Mouse (Mus musculus) heart, embryonic 16.5 days (tissue): ENCODE measurements at regions not wholly inside any gene's neighbourhood (a gene's known extent, or its start where the extent isn't known, plus 50 kb on each side); places are given as distances from the start of the nearest gene placed in this dataset.

Source experiments
- ATAC-seq: fragments of 200-750 bp; cut with Nextera tagmentation; replicated peaks from 2 replicates; pipeline ENCODE4 v1.8.0; 2017; ENCODE audit warnings: moderate number of reproducible peaks; ENCODE audit not compliant: insufficient read depth, low FRiP score; ENCODE audit errors: extremely low read depth
- H3K27ac ChIP-seq: fragments of 300-500 bp; sonication (generic); 2 replicates; pipeline ENCODE4 v1.5.1; 2014; ENCODE audit warnings: mild to moderate bottlenecking, low read length, control low read depth, moderate library complexity
- H3K27me3 ChIP-seq: fragments of 300-500 bp; sonication (generic); 2 replicates; pipeline ENCODE4 v1.6.1; 2014; ENCODE audit warnings: low read length, mixed read lengths; ENCODE audit not compliant: control insufficient read depth, insufficient read depth
- H3K36me3 ChIP-seq: fragments of 300-500 bp; sonication (generic); 2 replicates; pipeline ENCODE4 v1.6.1; 2014; ENCODE audit not compliant: control insufficient read depth, insufficient read depth
- H3K4me1 ChIP-seq: fragments of 300-500 bp; sonication (generic); 2 replicates; pipeline ENCODE4 v1.6.1; 2014; ENCODE audit warnings: low read length, mixed read lengths; ENCODE audit not compliant: control insufficient read depth, insufficient read depth
- H3K4me2 ChIP-seq: fragments of 300-500 bp; sonication (generic); 2 replicates; pipeline ENCODE4 v1.6.1; 2014; ENCODE audit warnings: low read depth, mild to moderate bottlenecking, control low read depth, low read length
- H3K4me3 ChIP-seq: fragments of 300-500 bp; sonication (generic); 2 replicates; pipeline ENCODE4 v1.5.1; 2014; ENCODE audit warnings: mild to moderate bottlenecking, control low read depth, low read length
- H3K9ac ChIP-seq: fragments of 300-500 bp; sonication (generic); 2 replicates; pipeline ENCODE4 v1.6.1; 2014; ENCODE audit warnings: low read length, control low read depth
- H3K9me3 ChIP-seq: fragments of 300-500 bp; sonication (generic); replicated peaks from 2 replicates; pipeline ENCODE4 v1.6.1; 2016; ENCODE audit warnings: low read length; ENCODE audit not compliant: control insufficient read depth
- WGBS: fragments of 180-500 bp; shearing (Covaris S2); extraction: QIAGEN DNeasy Blood & Tissue Kit; methylation state at CpG from one replicate; pipeline ENCODE4 v1.1.7; 2014; 5-methylcytosine and 5-hydroxymethylcytosine counted together

- Histone ChIP-seq H3K9me3 (no peaks in the 10 kb centered on the region), H3K4me3 (no peak overlapping the region), H3K27ac (no peak overlapping the region), H3K9ac (no peak overlapping the region), H3K4me1 (no peaks in the 10 kb centered on the region), H3K4me2 (no peak overlapping the region), H3K36me3 (no peaks in the 10 kb centered on the region), H3K27me3 (no peaks in the 10 kb centered on the region)
- ATAC-seq = no peak
- 66% methylated on average over 1 of the region's 1 CpGs for WGBS
Measured at GRCm38 (mm10) chr14:91534931-91535330, 2355.5 kb downstream of the Pcdh9 start.

- no peak overlapping the region for H3K27ac ChIP-seq
- H3K4me3 ChIP-seq = no peak overlapping the region
- no peaks in the 10 kb centered on the region for H3K27me3 ChIP-seq
- no peak overlapping the region for H3K4me2 ChIP-seq
- WGBS = 28% methylated on average over 1 of the region's 1 CpGs
- no peak overlapping the region for H3K9ac ChIP-seq
- H3K36me3 ChIP-seq = no peaks in the 10 kb centered on the region
- H3K9me3 ChIP-seq = no peaks in the 10 kb centered on the region
- ATAC-seq = no peak
- H3K4me1 ChIP-seq = no peaks in the 10 kb centered on the region
Measured at GRCm38 (mm10) chr14:91498449-91498848, 2392.0 kb downstream of the Pcdh9 start.

DNA sequence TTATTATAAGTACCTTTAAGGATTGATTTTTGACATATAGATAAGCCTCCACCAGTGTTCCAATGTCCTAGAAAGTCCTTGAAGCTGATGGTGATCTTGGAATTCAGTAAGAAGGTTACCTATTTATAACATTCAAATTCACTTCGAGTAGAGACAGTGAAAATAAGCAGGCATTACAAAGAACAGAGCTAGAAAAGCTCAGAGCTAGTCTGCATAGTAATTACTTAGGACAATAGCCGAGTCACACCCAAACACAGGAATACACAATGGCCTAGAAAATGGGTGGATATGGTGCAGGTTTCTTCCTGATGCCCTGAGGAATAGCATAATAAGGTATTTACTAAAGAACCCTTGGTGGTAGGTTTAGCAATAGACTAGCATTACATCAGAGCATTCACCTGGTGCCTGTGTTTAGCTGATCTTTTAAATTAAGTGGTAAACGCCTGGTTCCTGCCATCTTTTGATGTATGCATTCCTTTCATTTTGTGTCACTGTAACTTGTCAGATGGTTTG is 2412.1 kb downstream of the Pcdh9 start:
- Histone ChIP-seq H3K36me3 (no peaks in the 10 kb centered on the region), H3K4me2 (no peak overlapping the region), H3K4me3 (no peak overlapping the region), H3K27me3 (no peaks in the 10 kb centered on the region), H3K9me3 (no peaks in the 10 kb centered on the region), H3K9ac (no peak overlapping the region), H3K27ac (no peak overlapping the region), H3K4me1 (no peaks in the 10 kb centered on the region)
- ATAC-seq = no peak
- 55% methylated on average over 3 of the region's 3 CpGs for WGBS

DNA sequence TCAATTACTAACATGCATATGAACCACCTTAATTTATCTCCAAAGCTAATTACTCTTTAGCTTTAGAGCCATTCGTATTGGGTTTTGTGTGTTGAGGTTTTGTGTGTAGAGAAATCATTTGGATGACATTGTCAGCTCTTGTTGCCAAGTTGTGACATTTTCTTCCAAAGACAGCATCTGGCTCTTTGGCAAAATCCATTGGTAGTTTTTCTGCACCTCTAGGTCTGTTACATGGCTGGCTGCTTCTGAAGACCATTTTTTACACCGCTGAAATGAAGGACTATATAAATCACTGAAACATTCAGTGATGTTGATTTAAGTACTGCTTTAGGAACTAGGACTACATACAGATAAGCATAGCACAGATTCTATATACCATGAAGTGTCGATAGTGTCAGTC is 2426.6 kb downstream of the Pcdh9 start:
- H3K4me1 ChIP-seq = no peaks in the 10 kb centered on the region
- no peak for ATAC-seq
- WGBS = 74% methylated on average over 3 of the region's 3 CpGs

GRCm38 (mm10) chr14:91462671-91463070 is 2427.8 kb downstream of the Pcdh9 start:
- no peaks in the 10 kb centered on the region for H3K4me1 ChIP-seq
- H3K36me3 ChIP-seq = no peaks in the 10 kb centered on the region
- H3K9me3 ChIP-seq = no peaks in the 10 kb centered on the region
- WGBS = 81% methylated on average over 2 of the region's 2 CpGs
- H3K9ac ChIP-seq = no peak overlapping the region
- H3K27ac ChIP-seq = no peak overlapping the region
- ATAC-seq = no peak
- no peaks in the 10 kb centered on the region for H3K27me3 ChIP-seq
- no peak overlapping the region for H3K4me3 ChIP-seq
- no peak overlapping the region for H3K4me2 ChIP-seq

More for the DNA sequence above, 2426.6 kb downstream of the Pcdh9 start:
- Histone ChIP-seq H3K4me2 (no peak overlapping the region), H3K27me3 (no peaks in the 10 kb centered on the region), H3K9me3 (no peaks in the 10 kb centered on the region), H3K36me3 (no peaks in the 10 kb centered on the region), H3K4me3 (no peak overlapping the region), H3K9ac (no peak overlapping the region), H3K27ac (no peak overlapping the region)

GRCm38 (mm10) chr14:91458756-91459155 is 2431.7 kb downstream of the Pcdh9 start:
- no peaks in the 10 kb centered on the region for H3K36me3 ChIP-seq
- H3K27me3 ChIP-seq = no peaks in the 10 kb centered on the region
- no peaks in the 10 kb centered on the region for H3K9me3 ChIP-seq
- ATAC-seq = no peak
- no peak overlapping the region for H3K4me2 ChIP-seq
- 62% methylated on average over 4 of the region's 4 CpGs for WGBS
- H3K4me1 ChIP-seq = no peaks in the 10 kb centered on the region
- no peak overlapping the region for H3K27ac ChIP-seq
- H3K9ac ChIP-seq = no peak overlapping the region
- H3K4me3 ChIP-seq = no peak overlapping the region
